Mouse (Mus musculus) urinary bladder, adult 2 months (tissue): ENCODE measurements around the gene Zfp316. TPM values are rescaled to one million over a fixed set of nuclear protein-coding genes. Genes with fewer than 3 reads are reported as not detected.

Experiments
- DNase-seq: peaks from one replicate; pipeline ENCODE4 v3.0.0; 2022; ENCODE audit warnings: low spot score
- polyA plus RNA-seq: library from polyadenylated mRNA; depleted of rRNA; stranded (reverse); fragments of >200 nt; gene quantifications from 2 replicates; pipeline ENCODE4 v1.2.3, GENCODE M21; 2012; rRNA removed

Zfp316 gene
- polyA plus RNA-seq, 1 experiment, result 3.2 TPM

GRCm38 (mm10) chr5:143222287-143222686 is 47.5 kb downstream of the Zfp316 start:
- no peak for DNase-seq

DNA sequence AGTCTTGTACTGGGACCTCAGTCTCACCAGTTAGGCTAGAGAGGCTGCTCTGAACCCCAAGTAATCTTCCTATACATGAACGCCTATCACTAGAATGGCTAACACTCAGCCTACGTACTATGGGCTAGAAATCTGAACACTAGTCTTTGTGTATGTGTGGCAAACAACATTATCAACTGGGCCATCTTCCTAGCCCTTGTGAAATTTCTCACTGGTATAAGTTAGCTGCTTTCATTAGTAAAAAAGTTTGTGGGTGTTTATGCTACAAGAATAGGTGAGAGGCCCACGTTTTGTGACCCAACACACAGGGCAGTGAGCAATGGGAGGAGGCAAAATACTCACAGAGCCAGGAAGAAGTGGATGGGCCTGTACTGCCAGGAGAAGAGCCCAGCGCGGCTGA is 48.8 kb downstream of the Zfp316 start:
- no peak for DNase-seq

DNA sequence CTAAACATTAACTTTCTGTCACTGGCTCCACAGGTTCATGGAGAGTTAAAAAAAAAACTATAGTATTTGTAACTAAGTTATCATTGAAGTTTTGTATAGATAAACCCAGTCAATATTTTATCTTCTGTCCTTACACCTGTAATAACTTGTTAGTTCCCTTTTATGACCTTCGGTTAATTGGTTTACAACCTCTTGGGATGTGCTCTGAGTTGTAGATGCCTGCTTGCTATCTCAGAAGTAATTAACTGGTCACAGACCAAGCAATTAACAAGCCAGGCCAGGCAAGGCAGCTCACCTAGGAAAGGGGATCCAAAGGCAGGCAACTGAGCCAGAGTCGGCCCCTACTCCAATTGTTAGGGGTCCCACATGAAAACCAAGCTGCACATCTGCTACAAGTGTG is 56.0 kb downstream of the Zfp316 start:
- no peak for DNase-seq

GRCm38 (mm10) chr5:143205015-143205414 is 64.8 kb downstream of the Zfp316 start:
- DNase-seq, result no peak

Other genes starting within 250 kb of the Zfp316 start
- 25.0 and 26.2 TPM in 2 replicates for gene Rnf216, start 157.0 kb downstream of the Zfp316 start, polyA plus RNA-seq
- not detected in 2 replicates for gene Olfr718-ps1, start 122.4 kb downstream of the Zfp316 start, polyA plus RNA-seq
- 11.7 TPM in 2 replicates for gene Rbak, start 89.2 kb downstream of the Zfp316 start, polyA plus RNA-seq
- gene Spdye4b, start 89.0 kb downstream of the Zfp316 start, polyA plus RNA-seq, result not detected in 2 replicates
- not detected in 2 replicates for gene Spdye4a, start 43.1 kb downstream of the Zfp316 start, polyA plus RNA-seq
- 12.6 and 12.7 TPM in 2 replicates for gene Zfp12, start 34.9 kb downstream of the Zfp316 start, polyA plus RNA-seq
- 0.43 and 0.49 TPM in 2 replicates for gene Zfp853, start 23.6 kb upstream of the Zfp316 start, polyA plus RNA-seq
- 8.4 and 10.6 TPM in 2 replicates for gene E130309D02Rik, start 45.3 kb upstream of the Zfp316 start, polyA plus RNA-seq
- 55.0 and 65.8 TPM in 2 replicates for gene Zdhhc4, start 59.2 kb upstream of the Zfp316 start, polyA plus RNA-seq
- gene Grid2ip, start 87.3 kb upstream of the Zfp316 start, polyA plus RNA-seq, result 0.44 and 0.46 TPM in 2 replicates
- 104 and 105 TPM in 2 replicates for gene Kdelr2, start 133.8 kb upstream of the Zfp316 start, polyA plus RNA-seq
- 22.1 and 26.7 TPM in 2 replicates for gene Daglb, start 194.6 kb upstream of the Zfp316 start, polyA plus RNA-seq